Mouse (Mus musculus): ENCODE results near the gene Arhgef39.
"Not testable (repeated sequence)": the region's sequence is repeated elsewhere in the genome, so short reads cannot be mapped to it uniquely, and the experiment has no call there.

Arhgef39 gene

GRCm38 (mm10) chr4:43507938-43508665, 8.6 kb upstream of the Arhgef39 start:
- no peak for DNase-seq (ENCODE audit: low spot score in 2 of 2)

- DNase-seq (ENCODE audit: low spot score in 2 of 2), result peak in 1 of 2 experiments; percentile 49
Observed at GRCm38 (mm10) chr4:43506536-43507185, 7.2 kb upstream of the Arhgef39 start, which contains the start of gene Car9. Car9 (plus strand) TSS chr4:43506966.

GRCm38 (mm10) chr4:43506074-43506473, 6.6 kb upstream of the Arhgef39 start:
- no peak for DNase-seq (ENCODE audit: low spot score in 2 of 2)

GRCm38 (mm10) chr4:43504269-43504668, 4.8 kb upstream of the Arhgef39 start:
- no peak for DNase-seq (ENCODE audit: low spot score in 2 of 2)

- DNase-seq (ENCODE audit: low spot score in 2 of 2), result no peak
Observed at GRCm38 (mm10) chr4:43503506-43503905, 4.0 kb upstream of the Arhgef39 start.

- no peak for DNase-seq (ENCODE audit: low spot score in 2 of 2)
Observed at GRCm38 (mm10) chr4:43503041-43503440, 3.5 kb upstream of the Arhgef39 start.

GRCm38 (mm10) chr4:43498983-43499382, 512 bp downstream of the Arhgef39 start:
- DNase-seq (ENCODE audit: low spot score in 2 of 2), result no peak

- no peak for DNase-seq (ENCODE audit: low spot score in 2 of 2)
Observed at GRCm38 (mm10) chr4:43497946-43498345, 1.5 kb downstream of the Arhgef39 start.

GRCm38 (mm10) chr4:43497405-43497804, 2.1 kb downstream of the Arhgef39 start:
- DNase-seq (ENCODE audit: low spot score in 2 of 2), result no peak

- DNase-seq (ENCODE audit: low spot score in 2 of 2), result no peak
Observed at GRCm38 (mm10) chr4:43496587-43496986, 2.9 kb downstream of the Arhgef39 start.

- no peak for DNase-seq (ENCODE audit: low spot score in 2 of 2)
Observed at GRCm38 (mm10) chr4:43493846-43494240, 5.7 kb downstream of the Arhgef39 start.

GRCm38 (mm10) chr4:43493186-43493845, 6.2 kb downstream of the Arhgef39 start:
- DNase-seq (ENCODE audit: low spot score in 2 of 2), result peak; percentile 97 to 98

- peak; percentile 68 to 89 for DNase-seq (ENCODE audit: low spot score in 2 of 2)
Observed at GRCm38 (mm10) chr4:43492821-43493185, 6.7 kb downstream of the Arhgef39 start, which contains the start of gene Ccdc107. Ccdc107 (plus strand) TSS chr4:43492900.

GRCm38 (mm10) chr4:43492101-43492820, 7.2 kb downstream of the Arhgef39 start:
- no peak for DNase-seq (ENCODE audit: low spot score in 2 of 2)

GRCm38 (mm10) chr4:43490801-43491200, 8.7 kb downstream of the Arhgef39 start:
- no peak for DNase-seq (ENCODE audit: low spot score in 2 of 2)

- DNase-seq (ENCODE audit: low spot score in 2 of 2), result no peak
Observed at GRCm38 (mm10) chr4:43489611-43490010, 9.9 kb downstream of the Arhgef39 start.

- not testable (repeated sequence) for DNase-seq (ENCODE audit: low spot score in 2 of 2)
Observed at GRCm38 (mm10) chr4:43485666-43486065, 13.8 kb downstream of the Arhgef39 start.

GRCm38 (mm10) chr4:43483535-43484091, 15.9 kb downstream of the Arhgef39 start, which contains the start of gene Sit1:
Sit1 (minus strand) TSS chr4:43483734.
- DNase-seq (ENCODE audit: low spot score in 2 of 2), result no peak

- no peak for DNase-seq (ENCODE audit: low spot score in 2 of 2)
Observed at GRCm38 (mm10) chr4:43482591-43482990, 16.9 kb downstream of the Arhgef39 start.

GRCm38 (mm10) chr4:43481894-43482456, 17.5 kb downstream of the Arhgef39 start:
- DNase-seq (ENCODE audit: low spot score in 2 of 2), result no peak

GRCm38 (mm10) chr4:43480985-43481384, 18.5 kb downstream of the Arhgef39 start:
- DNase-seq (ENCODE audit: low spot score in 2 of 2), result no peak
